Mouse (Mus musculus) erythroblast, embryonic 14.5 days (primary cell): ENCODE results near the gene Sept8.

Experiments
- GATA1 ChIP-seq: IDR thresholded peaks from 2 replicates; pipeline ENCODE4 v1.6.1; 2012; ENCODE audit warnings: low read length, inconsistent platforms, mixed read lengths
- TAL1 ChIP-seq: IDR thresholded peaks from 3 replicates; pipeline ENCODE4 v1.6.1; 2012; ENCODE audit warnings: low read length, inconsistent platforms, mixed read lengths

DNA sequence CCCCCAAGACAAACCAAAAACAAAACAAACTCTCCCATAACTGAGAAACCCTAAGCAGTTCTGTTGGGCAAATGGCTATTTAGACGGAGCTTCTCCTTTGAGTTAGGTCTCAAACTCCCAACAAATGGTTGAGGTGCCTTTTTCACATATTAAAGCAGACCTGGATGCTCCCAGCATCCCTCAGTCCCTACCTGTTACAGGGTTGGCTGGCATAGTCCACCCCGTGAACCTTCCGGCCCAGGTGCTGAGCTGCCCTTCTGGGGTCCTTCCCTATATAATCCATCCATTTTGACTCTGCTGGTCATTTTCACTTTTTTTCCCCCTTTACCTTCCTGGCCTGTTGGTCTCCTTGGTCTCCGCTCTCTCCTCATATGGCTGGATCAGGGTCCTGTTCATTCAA lies 47.6 kb downstream of the Sept8 start:
- TF ChIP-seq GATA1 (no peak), TAL1 (no peak)
